Mouse (Mus musculus) hindbrain, embryonic 13.5 days (tissue): ENCODE data around the gene Tpgs1. TPM values are rescaled to one million over a fixed set of nuclear protein-coding genes. Genes with fewer than 3 reads are reported as not detected.

Experiments
- polyA plus RNA-seq: library from polyadenylated mRNA; unstranded; fragments of >200 nt; fragmentation: Nextera tagmentation; extraction: Ambion mirVana; gene quantifications from 2 replicates; pipeline ENCODE4 v1.2.1, GENCODE M21; 2015

Tpgs1 gene
- polyA plus RNA-seq, 1 experiment from 2014 or later = 86.5 TPM

Other genes starting within 250 kb of the Tpgs1 start
- not detected in 2 replicates for gene Vmn2r83, start 200.6 kb upstream of the Tpgs1 start, polyA plus RNA-seq
- 14.5 and 16.5 TPM in 2 replicates for gene Plpp2, start 135.6 kb upstream of the Tpgs1 start, polyA plus RNA-seq
- gene Mier2, start 114.2 kb upstream of the Tpgs1 start, polyA plus RNA-seq = 52.4 and 57.1 TPM in 2 replicates
- not detected in 2 replicates for gene Theg, start 82.0 kb upstream of the Tpgs1 start, polyA plus RNA-seq
- 0.17 and 0.27 TPM in 2 replicates for gene C2cd4c, start 55.3 kb upstream of the Tpgs1 start, polyA plus RNA-seq
- gene Shc2, start 31.5 kb upstream of the Tpgs1 start, polyA plus RNA-seq = 24.5 and 26.5 TPM in 2 replicates
- gene Odf3l2, start 23.6 kb upstream of the Tpgs1 start, polyA plus RNA-seq = not detected in 2 replicates
- 0.87 and 0.88 TPM in 2 replicates for gene Madcam1, start 4.8 kb upstream of the Tpgs1 start, polyA plus RNA-seq
- 92.7 and 100 TPM in 2 replicates for gene Cdc34, start 12.8 kb downstream of the Tpgs1 start, polyA plus RNA-seq
- gene Gzmm, start 19.7 kb downstream of the Tpgs1 start, polyA plus RNA-seq = 1.1 and 1.4 TPM in 2 replicates
- 690 and 717 TPM in 2 replicates for gene Bsg, start 35.1 kb downstream of the Tpgs1 start, polyA plus RNA-seq
- 0.43 and 0.64 TPM in 2 replicates for gene Hcn2, start 47.3 kb downstream of the Tpgs1 start, polyA plus RNA-seq
- 37.1 and 42.4 TPM in 2 replicates for gene Polrmt, start 77.2 kb downstream of the Tpgs1 start, polyA plus RNA-seq
- gene Fgf22, start 85.7 kb downstream of the Tpgs1 start, polyA plus RNA-seq = 1.00 and 2.1 TPM in 2 replicates
- gene Rnf126, start 97.6 kb downstream of the Tpgs1 start, polyA plus RNA-seq = 87.9 and 90.7 TPM in 2 replicates
- gene Fstl3, start 107.9 kb downstream of the Tpgs1 start, polyA plus RNA-seq = 1.3 and 1.4 TPM in 2 replicates
- gene Prss57, start 121.6 kb downstream of the Tpgs1 start, polyA plus RNA-seq = 0.18 TPM in 1 of 2 replicates, not detected in the other
- 240 and 252 TPM in 2 replicates for gene Palm, start 124.2 kb downstream of the Tpgs1 start, polyA plus RNA-seq
- 0.84 and 1.0 TPM in 2 replicates for gene Misp, start 151.6 kb downstream of the Tpgs1 start, polyA plus RNA-seq
- 84.7 and 86.0 TPM in 2 replicates for gene Ptbp1, start 185.1 kb downstream of the Tpgs1 start, polyA plus RNA-seq
- gene Prtn3, start 205.1 kb downstream of the Tpgs1 start, polyA plus RNA-seq = 13.9 and 15.6 TPM in 2 replicates
- gene Plppr3, start 205.3 kb downstream of the Tpgs1 start, polyA plus RNA-seq = 396 and 407 TPM in 2 replicates
- gene Elane, start 216.9 kb downstream of the Tpgs1 start, polyA plus RNA-seq = 0.34 TPM in 1 of 2 replicates, not detected in the other
- not detected in 2 replicates for gene Cfd, start 221.5 kb downstream of the Tpgs1 start, polyA plus RNA-seq
- 55.3 and 58.3 TPM in 2 replicates for gene Med16, start 239.6 kb downstream of the Tpgs1 start, polyA plus RNA-seq
- 20.6 and 22.0 TPM in 2 replicates for gene Gm26602, start 241.5 kb downstream of the Tpgs1 start, polyA plus RNA-seq
- gene Kiss1r, start 247.6 kb downstream of the Tpgs1 start, polyA plus RNA-seq = 2.1 and 2.3 TPM in 2 replicates